Mouse (Mus musculus): ENCODE measurements around the gene Pde8a. TPM values are rescaled to one million over a fixed set of nuclear protein-coding genes. Genes with fewer than 3 reads are reported as not detected.

Pde8a gene
- polyA plus RNA-seq, 1 experiment from 2014 or later, result 3.6 TPM

DNA sequence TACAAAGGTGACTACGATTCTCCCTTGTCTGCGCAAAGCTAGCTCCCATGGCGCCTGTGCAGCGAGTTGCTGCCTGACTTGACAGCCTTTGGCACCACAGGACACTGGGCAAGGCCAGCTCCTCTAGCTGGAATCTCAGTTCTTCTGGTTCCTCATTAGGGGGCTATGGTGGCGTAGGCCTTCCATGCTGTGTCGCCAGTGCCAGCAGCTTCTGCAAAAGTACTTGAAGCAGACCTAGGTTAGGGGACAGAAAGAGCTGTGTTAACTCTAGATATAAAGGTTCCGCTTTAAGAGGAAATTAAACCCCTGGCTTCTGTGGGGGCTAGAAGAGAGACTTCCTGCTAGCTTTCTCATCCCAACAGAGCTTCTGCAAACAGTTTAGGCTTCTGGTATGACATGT is 134.8 kb downstream of the Pde8a start:
- H3K9ac ChIP-seq (ENCODE audit: low read depth, low read length), result no peak overlapping the region
- 74% methylated on average over 7 of the region's 7 CpGs for WGBS
- no peaks in the 10 kb centered on the region; the same call in 1 of the 2 replicates for H3K27me3 ChIP-seq (replicated peaks; ENCODE audit: control insufficient read depth, insufficient read depth, low read length)
- no peak overlapping the region for H3K27ac ChIP-seq (ENCODE audit: low read depth, low read length)
- H3K9me3 ChIP-seq (ENCODE audit: control insufficient read depth), result no peaks in the 10 kb centered on the region
- no peak overlapping the region for H3K4me3 ChIP-seq (ENCODE audit: low read depth, low read length)
- 0 out of 2 replicates have a peak, but pooled peaks cover 3% of the 10 kb centered on the region for H3K4me1 ChIP-seq (replicated peaks; ENCODE audit: control insufficient read depth, insufficient read depth, low read length)
- no peak for TF ChIP-seq CTCF (IDR thresholded peaks at IDR 0.05; ENCODE audit: low read depth)
- ATAC-seq, result no peak
- H3K4me2 ChIP-seq (replicated peaks; ENCODE audit: low read depth), result no peak overlapping the region
- no peaks in the 10 kb centered on the region for H3K36me3 ChIP-seq (ENCODE audit: control insufficient read depth, insufficient read depth)

DNA sequence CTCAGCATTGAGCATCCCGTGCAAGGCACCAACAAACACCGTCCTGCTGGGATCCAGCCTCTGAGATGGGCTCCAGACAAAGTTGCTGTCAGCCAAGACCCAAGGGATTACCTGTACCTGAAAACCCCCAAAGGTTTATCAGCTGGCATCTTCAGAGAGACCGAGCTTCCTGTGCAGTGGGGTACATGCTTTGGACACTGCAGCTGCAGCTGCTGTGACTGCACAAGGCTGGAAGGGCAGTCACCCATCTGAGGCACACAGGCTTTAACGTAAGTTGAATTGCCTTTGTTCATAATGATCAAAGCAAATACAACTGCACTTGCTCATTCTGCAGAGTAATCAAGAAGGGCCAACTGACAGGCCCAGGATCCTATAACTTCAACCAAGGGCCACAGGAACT is 138.4 kb downstream of the Pde8a start:
- no peak overlapping the region for H3K27ac ChIP-seq (ENCODE audit: low read depth, low read length)
- no peak for TF ChIP-seq CTCF (IDR thresholded peaks at IDR 0.05; ENCODE audit: low read depth)
- WGBS, result 73% methylated on average over 4 of the region's 4 CpGs

GRCm38 (mm10) chr7:81355746-81356145 is 142.3 kb downstream of the Pde8a start:
- Histone ChIP-seq H3K36me3 (ENCODE audit: control insufficient read depth, insufficient read depth) (no peaks in the 10 kb centered on the region), H3K27me3 (replicated peaks; ENCODE audit: control insufficient read depth, insufficient read depth, low read length) (no peaks in the 10 kb centered on the region; the same call in 1 of the 2 replicates), H3K9ac (ENCODE audit: low read depth, low read length) (no peak overlapping the region), H3K4me2 (replicated peaks; ENCODE audit: low read depth) (no peak overlapping the region), H3K4me3 (ENCODE audit: low read depth, low read length) (no peak overlapping the region), H3K9me3 (ENCODE audit: control insufficient read depth) (no peaks in the 10 kb centered on the region), H3K27ac (ENCODE audit: low read depth, low read length) (no peak overlapping the region), H3K4me1 (replicated peaks; ENCODE audit: control insufficient read depth, insufficient read depth, low read length) (no peaks in the 10 kb centered on the region)
- TF ChIP-seq CTCF (IDR thresholded peaks at IDR 0.05; ENCODE audit: low read depth), result no peak
- WGBS, result 79% methylated on average over 7 of the region's 7 CpGs
- no peak for ATAC-seq

More for the DNA sequence above, 138.4 kb downstream of the Pde8a start:
- Histone ChIP-seq H3K36me3 (ENCODE audit: control insufficient read depth, insufficient read depth) (no peaks in the 10 kb centered on the region), H3K4me3 (ENCODE audit: low read depth, low read length) (no peak overlapping the region), H3K4me1 (replicated peaks; ENCODE audit: control insufficient read depth, insufficient read depth, low read length) (no peaks in the 10 kb centered on the region), H3K27me3 (replicated peaks; ENCODE audit: control insufficient read depth, insufficient read depth, low read length) (no peaks in the 10 kb centered on the region; the same call in 1 of the 2 replicates), H3K4me2 (replicated peaks; ENCODE audit: low read depth) (no peak overlapping the region), H3K9ac (ENCODE audit: low read depth, low read length) (no peak overlapping the region), H3K9me3 (ENCODE audit: control insufficient read depth) (no peaks in the 10 kb centered on the region)
- no peak for ATAC-seq

- TF ChIP-seq CTCF (IDR thresholded peaks at IDR 0.05; ENCODE audit: low read depth), result no peak
- Histone ChIP-seq H3K27ac (ENCODE audit: low read depth, low read length) (no peak overlapping the region), H3K9ac (ENCODE audit: low read depth, low read length) (no peak overlapping the region), H3K4me3 (ENCODE audit: low read depth, low read length) (no peak overlapping the region), H3K36me3 (ENCODE audit: control insufficient read depth, insufficient read depth) (no peaks in the 10 kb centered on the region), H3K27me3 (replicated peaks; ENCODE audit: control insufficient read depth, insufficient read depth, low read length) (no peaks in the 10 kb centered on the region; the same call in 1 of the 2 replicates), H3K4me1 (replicated peaks; ENCODE audit: control insufficient read depth, insufficient read depth, low read length) (no peaks in the 10 kb centered on the region), H3K4me2 (replicated peaks; ENCODE audit: low read depth) (no peak overlapping the region), H3K9me3 (ENCODE audit: control insufficient read depth) (no peaks in the 10 kb centered on the region)
- WGBS, result 86% methylated on average over 1 of the region's 1 CpGs
- ATAC-seq, result no peak
Measured at GRCm38 (mm10) chr7:81356360-81356759, 143.0 kb downstream of the Pde8a start.

DNA sequence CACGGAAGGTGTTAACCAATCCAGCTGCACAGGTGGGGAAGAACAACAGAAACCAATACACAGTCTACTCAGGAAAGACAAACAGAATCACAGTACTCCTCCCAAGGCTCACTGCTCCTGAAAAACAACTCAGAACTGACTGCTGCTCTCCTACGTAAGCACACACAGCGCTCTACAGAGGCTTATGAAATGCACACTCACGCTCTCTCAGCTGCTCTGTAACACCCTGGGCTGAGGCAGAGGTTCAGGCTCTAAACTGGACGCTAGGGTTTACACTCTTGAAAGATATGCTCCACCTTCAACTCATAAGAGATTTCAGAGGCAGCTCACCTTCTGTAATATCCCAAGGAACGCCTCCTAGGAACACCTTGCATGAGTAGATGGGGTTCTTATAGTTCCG is 143.6 kb downstream of the Pde8a start:
- H3K9me3 ChIP-seq (ENCODE audit: control insufficient read depth), result no peaks in the 10 kb centered on the region
- H3K4me2 ChIP-seq (replicated peaks; ENCODE audit: low read depth), result no peak overlapping the region
- ATAC-seq, result no peak
- no peaks in the 10 kb centered on the region for H3K4me1 ChIP-seq (replicated peaks; ENCODE audit: control insufficient read depth, insufficient read depth, low read length)
- no peak overlapping the region for H3K4me3 ChIP-seq (ENCODE audit: low read depth, low read length)
- no peaks in the 10 kb centered on the region for H3K36me3 ChIP-seq (ENCODE audit: control insufficient read depth, insufficient read depth)
- no peak for TF ChIP-seq CTCF (IDR thresholded peaks at IDR 0.05; ENCODE audit: low read depth)
- H3K27ac ChIP-seq (ENCODE audit: low read depth, low read length), result no peak overlapping the region
- 75% methylated on average over 7 of the region's 7 CpGs for WGBS
- no peak overlapping the region for H3K9ac ChIP-seq (ENCODE audit: low read depth, low read length)
- H3K27me3 ChIP-seq (replicated peaks; ENCODE audit: control insufficient read depth, insufficient read depth, low read length), result no peaks in the 10 kb centered on the region; the same call in 1 of the 2 replicates

DNA sequence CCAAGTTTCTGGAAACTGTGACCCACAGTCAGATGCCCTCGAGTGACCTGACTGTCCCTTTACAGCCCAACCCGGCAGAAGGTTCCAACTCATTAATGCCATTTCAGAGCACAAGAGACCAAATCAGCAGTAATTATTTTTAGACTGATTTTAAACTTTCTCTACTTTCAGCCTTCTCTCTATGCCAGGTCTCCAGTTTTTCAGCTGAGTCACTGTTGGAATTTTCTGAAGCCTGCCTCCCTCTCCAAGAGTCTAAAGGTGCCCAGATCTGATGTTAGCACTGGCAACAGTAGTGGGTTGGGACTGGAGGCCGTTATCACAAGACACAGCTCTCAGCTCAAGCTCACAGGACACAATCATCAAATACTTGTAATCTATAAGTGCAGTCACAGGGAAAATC is 154.6 kb downstream of the Pde8a start:
- H3K27ac ChIP-seq (ENCODE audit: low read depth, low read length), result no peak overlapping the region
- no peaks in the 10 kb centered on the region for H3K27me3 ChIP-seq (replicated peaks; ENCODE audit: control insufficient read depth, insufficient read depth, low read length)
- WGBS, result 74% methylated on average over 3 of the region's 3 CpGs
- H3K36me3 ChIP-seq (ENCODE audit: control insufficient read depth, insufficient read depth), result no peaks in the 10 kb centered on the region
- TF ChIP-seq CTCF (IDR thresholded peaks at IDR 0.05; ENCODE audit: low read depth), result no peak
- ATAC-seq, result no peak
- H3K4me1 ChIP-seq (replicated peaks; ENCODE audit: control insufficient read depth, insufficient read depth, low read length), result no peaks in the 10 kb centered on the region
- no peak overlapping the region for H3K4me3 ChIP-seq (ENCODE audit: low read depth, low read length)
- H3K4me2 ChIP-seq (replicated peaks; ENCODE audit: low read depth), result no peak overlapping the region
- H3K9me3 ChIP-seq (ENCODE audit: control insufficient read depth), result no peaks in the 10 kb centered on the region
- H3K9ac ChIP-seq (ENCODE audit: low read depth, low read length), result no peak overlapping the region

DNA sequence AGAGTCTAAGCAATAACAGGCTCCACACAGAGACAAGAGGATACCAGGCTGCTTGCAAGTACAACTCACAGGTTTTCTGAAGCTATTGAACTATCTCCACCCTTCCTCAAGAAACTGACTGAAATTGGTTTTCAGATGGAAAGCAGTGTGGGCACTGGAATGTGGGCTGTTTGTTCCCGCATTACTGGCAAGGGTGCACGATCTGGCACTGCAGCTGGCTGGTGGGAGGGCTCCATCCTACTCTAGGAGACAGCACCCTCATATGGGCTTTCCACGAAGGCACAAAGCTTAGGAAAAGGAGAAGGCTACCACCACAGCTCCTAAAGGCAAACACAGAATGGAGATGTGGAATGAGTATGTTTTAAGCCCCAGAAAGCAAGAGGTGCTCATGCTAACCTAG is 156.3 kb downstream of the Pde8a start:
- Histone ChIP-seq H3K9ac (ENCODE audit: low read depth, low read length) (no peak overlapping the region), H3K36me3 (ENCODE audit: control insufficient read depth, insufficient read depth) (no peaks in the 10 kb centered on the region), H3K27me3 (replicated peaks; ENCODE audit: control insufficient read depth, insufficient read depth, low read length) (no peaks in the 10 kb centered on the region), H3K4me3 (ENCODE audit: low read depth, low read length) (no peak overlapping the region), H3K4me2 (replicated peaks; ENCODE audit: low read depth) (no peak overlapping the region), H3K4me1 (replicated peaks; ENCODE audit: control insufficient read depth, insufficient read depth, low read length) (no peaks in the 10 kb centered on the region), H3K27ac (ENCODE audit: low read depth, low read length) (no peak overlapping the region), H3K9me3 (ENCODE audit: control insufficient read depth) (no peaks in the 10 kb centered on the region)
- no peak for TF ChIP-seq CTCF (IDR thresholded peaks at IDR 0.05; ENCODE audit: low read depth)
- 60% methylated on average over 3 of the region's 3 CpGs for WGBS
- no peak for ATAC-seq

Measured in intestine, postnatal 0 days (tissue).